Mouse (Mus musculus) mature B cell (primary cell): ENCODE data around the gene H2-DMb1.

Experiments used
- in situ Hi-C: fragments of 300-500 bp; cut with MboI; formaldehyde crosslinking; loops from 2 replicates; pipeline ENCODE4 v1.14.3; 2019

The H2-DMb1 gene

GRCm38 (mm10) chr17:34152923-34153322 is at the start of gene H2-DMb1:
H2-DMb1 (plus strand) TSS chr17:34153072.
- in situ Hi-C loops: no loop called here

GRCm38 (mm10) chr17:34104804-34105203 is 48.1 kb upstream of the H2-DMb1 start:
- in situ Hi-C loops: no loop called here

GRCm38 (mm10) chr17:34106555-34106954 is 46.3 kb upstream of the H2-DMb1 start:
- in situ Hi-C loops: no loop called here

DNA sequence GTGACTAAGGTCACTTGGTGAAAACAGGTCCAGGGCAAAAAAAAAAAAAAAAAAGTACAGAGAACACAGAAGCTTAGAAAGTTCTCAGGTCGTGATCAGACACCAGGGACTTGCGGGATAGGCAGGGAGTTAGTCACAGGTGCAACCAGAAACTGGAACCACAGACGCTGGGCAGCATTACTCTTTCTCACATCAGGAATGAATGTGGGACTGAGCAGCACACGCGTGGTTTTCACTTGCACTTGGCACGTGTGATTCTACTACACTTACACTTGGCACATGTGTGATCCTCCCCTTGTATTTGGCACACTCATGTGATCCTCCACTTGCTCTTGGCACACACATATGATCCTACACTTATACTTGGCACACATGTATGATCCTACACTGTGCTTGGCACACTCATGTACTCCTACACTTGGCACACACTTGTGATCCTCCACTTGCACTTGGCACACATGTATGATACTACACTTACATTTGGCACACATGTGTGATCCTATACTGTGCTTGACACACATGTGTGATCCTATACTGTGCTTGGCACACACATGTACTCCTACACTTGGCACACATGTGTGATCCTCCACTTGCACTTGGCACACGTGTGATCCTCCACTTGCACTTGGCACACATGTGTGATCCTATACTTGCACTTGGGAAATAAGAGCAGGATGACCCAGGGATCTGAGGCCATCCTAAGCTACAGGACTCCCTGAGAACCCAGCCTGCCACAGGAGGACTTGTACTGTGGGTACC is 45.6 kb upstream of the H2-DMb1 start:
- in situ Hi-C loops: no loop called here

DNA sequence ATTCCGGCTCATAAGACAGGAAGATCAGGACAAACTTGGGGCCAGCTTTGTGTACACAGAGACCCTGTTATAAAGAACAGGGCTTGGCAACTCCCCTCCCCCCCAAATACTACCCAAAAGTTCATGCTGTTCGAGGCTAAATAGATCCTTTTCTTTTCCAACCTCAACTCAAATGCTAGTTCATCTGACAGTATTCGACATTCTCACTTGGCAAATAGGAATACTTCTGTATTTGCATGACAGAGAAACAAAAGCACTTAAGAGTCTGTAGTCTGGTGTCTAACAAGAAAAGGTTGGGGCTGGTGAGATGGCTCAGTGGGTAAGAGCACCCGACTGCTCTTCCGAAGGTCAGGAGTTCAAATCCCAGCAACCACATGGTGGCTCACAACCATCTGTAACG is 44.4 kb upstream of the H2-DMb1 start:
- in situ Hi-C loops: no loop called here

DNA sequence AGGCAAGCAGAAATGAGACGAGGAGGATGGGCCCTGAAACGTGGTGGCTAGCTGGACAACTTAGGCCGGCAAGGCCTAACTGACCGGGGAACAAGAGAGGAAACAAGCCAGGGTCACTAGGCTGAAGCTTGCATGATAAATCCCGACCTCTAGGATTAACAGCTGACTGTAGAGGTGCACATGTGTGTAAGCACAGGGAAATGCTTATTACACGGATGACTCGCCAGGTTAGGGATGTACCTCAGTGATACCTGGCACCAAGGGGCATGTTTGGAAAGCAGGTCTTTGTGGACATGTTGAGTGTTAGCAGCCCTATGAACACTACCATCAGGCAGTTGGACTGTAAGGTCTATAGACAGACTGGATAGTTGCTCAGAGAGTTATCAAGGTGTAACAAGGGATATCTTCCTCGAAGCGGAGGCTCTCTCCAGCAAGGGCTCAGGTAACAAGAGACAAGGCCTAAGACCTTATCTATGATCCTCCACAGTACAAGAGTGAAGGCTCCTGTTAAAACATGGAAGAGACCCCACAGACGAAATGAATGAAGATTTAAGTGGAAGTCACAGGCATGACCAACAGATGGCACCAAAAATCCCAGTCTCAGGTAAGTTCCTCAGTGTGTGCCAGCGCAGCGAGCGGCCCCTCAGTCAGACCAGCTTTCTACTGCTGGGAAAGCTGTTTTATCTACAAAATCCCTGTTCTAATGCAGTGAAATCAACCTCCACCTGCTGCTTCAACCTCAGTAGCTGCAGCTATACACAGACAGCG is 43.6 kb upstream of the H2-DMb1 start:
- in situ Hi-C loops: no loop called here

- in situ Hi-C loops: no loop called here
Observed at GRCm38 (mm10) chr17:34109806-34110195, 43.1 kb upstream of the H2-DMb1 start.

DNA sequence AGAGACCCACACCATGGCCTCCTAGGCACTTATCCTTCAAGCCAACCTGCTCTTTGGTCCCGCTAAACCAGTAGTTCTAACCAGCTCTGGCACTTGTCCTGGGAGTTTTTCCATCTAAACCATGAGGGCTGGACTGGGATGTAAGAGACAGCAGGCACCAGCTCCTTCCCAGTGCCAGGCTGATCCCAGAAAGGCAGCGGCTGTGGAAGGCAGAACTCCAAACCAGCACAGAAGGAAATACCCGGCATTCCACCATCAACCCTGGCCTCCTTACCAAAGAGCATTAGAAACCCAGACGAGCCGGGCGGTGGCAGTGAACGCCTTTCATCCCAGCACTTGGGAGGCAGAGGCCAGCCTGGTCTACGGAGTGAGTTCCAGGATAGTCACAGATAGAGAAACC is 42.6 kb upstream of the H2-DMb1 start:
- in situ Hi-C loops: no loop called here

- in situ Hi-C loops: no loop called here
Observed at GRCm38 (mm10) chr17:34114114-34114513, 38.8 kb upstream of the H2-DMb1 start.

DNA sequence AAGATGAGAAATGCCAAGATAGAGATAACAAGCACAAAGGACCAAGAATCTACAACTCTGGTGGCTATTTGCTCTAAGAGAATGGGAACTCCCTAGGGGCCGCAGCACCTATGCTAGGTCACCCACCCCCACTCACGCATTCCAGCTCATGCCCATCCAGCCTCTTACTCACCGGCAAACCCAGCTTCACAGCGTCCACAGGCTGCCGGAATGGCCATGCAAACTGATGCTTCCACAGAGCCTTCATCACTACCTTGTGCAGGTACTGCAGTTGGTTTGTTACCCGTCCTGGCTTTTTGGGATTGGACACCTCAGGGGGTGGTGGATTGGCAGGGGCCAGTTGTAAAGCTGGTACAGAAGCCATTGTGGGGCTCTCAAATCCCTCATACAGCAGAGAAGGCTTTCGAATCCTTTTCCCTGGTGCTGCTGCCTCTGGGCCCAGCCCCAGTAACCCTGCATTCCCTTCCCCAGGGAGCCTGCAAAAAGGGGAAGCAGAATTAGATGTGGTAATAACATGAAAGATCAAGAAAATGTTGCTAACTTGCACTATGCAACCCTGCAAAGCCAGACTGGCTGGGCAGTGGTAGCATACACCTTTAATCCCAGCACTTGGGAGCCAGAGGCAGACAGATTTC is 36.0 kb upstream of the H2-DMb1 start:
- in situ Hi-C loops: no loop called here

DNA sequence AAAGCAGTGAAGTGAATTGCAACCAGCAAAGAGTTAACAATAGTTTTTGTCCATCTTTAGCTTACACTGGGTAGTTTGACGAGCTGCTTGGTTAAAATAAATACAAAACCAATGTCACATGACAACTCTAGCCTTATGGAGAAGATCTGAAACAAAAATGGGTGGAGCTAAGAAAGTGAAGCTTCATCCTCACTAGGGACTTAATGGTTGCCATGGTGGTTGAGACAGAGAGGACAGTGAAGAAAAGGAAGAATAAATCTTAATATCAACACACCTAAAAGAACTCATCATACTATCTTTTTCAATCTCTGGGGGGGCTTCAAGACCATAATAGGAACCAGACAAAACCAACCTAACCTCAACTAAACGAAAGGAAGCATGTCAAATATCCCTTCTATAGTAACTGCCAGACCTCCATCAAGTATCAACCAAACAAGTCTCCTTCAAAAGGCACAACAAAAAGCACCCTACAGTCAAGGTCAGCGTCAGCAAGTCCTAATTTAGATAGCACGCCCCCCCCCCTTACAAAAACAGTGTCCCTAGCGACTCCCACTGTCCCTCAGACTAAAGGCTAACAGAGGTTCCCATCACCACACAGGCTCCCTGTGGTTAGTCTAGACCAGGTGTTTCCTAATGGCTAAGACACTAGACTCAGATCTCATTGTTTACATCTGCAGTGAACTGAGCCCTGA is 35.3 kb upstream of the H2-DMb1 start:
- in situ Hi-C loops: no loop called here

- in situ Hi-C loops: no loop called here
Observed at GRCm38 (mm10) chr17:34118113-34118872, 34.6 kb upstream of the H2-DMb1 start.

DNA sequence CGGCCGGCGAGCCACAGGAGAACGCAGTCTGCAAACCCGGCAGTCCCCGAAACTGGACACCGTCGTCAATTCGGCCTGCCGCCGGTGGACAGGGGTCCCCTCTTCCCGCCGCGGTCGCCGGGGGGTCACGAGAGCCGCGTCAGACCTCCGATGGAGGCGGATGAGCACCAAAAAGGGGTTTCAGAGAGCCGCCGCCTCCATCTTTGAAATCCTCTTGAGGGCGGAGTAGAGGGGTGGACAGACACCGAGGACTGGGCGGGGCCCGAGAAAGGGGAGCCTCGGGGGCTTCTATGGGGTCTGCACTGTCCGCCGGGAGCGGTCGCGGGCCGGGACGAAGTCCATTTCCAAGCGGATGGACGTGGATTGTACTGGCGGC is 34.0 kb upstream of the H2-DMb1 start:
- in situ Hi-C loops: no loop called here

GRCm38 (mm10) chr17:34119249-34120179 is 33.4 kb upstream of the H2-DMb1 start, which contains the start of gene H2-DMa:
H2-DMa (plus strand) TSS chr17:34119541.
- in situ Hi-C loops: no loop called here

GRCm38 (mm10) chr17:34120180-34120723 is 32.6 kb upstream of the H2-DMb1 start:
- in situ Hi-C loops: no loop called here

GRCm38 (mm10) chr17:34120814-34121171 is 32.1 kb upstream of the H2-DMb1 start:
- in situ Hi-C loops: no loop called here

DNA sequence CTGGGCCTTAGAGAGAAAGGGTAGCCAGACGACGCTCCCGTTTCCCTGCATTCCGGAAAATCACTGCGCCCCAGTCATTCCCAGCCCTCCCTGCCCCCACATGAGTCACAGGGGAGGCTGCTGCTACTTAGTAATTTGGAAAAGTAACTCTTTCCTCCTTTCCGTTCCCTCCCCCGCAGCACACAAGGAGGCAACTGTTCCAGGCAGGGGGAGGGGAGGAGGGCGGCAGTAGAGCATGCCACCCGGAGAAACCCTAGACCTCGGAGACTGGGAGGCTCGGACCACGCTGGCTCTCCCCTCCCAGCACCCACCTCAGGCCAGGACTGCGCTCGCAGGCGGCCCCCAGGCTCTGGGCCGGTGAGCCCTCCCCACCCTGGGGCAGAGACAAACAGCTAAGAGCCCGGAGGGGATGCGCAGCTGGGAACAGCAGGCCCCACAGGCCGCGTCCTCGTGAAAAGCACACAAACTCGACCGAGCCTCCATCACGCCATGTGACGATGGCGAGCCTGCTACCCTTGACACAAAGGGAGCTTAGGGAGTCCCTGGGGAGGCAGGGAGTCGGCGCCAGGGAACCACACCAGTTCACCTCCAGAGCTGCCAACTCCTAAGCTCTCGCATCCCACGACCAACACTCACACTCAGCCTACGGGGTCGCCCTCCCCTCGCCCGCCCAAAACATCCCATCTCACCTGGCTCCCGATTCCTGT is 31.5 kb upstream of the H2-DMb1 start:
- in situ Hi-C loops: no loop called here

DNA sequence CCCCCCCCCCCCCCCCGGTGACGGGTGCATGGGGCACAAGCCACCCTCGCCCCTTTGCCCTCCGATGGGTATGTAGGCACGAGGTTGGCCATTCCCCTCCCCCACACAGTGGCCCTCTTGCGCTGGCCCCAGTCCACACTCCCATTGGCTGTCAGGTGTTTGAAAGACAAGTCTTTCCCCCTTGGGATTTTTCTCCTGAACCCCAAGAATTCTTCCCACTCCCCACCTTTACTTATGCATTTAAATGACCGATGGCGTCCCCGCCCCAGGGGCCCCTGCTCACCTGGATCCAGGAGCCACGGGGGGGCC is 31.0 kb upstream of the H2-DMb1 start:
- in situ Hi-C loops: no loop called here

DNA sequence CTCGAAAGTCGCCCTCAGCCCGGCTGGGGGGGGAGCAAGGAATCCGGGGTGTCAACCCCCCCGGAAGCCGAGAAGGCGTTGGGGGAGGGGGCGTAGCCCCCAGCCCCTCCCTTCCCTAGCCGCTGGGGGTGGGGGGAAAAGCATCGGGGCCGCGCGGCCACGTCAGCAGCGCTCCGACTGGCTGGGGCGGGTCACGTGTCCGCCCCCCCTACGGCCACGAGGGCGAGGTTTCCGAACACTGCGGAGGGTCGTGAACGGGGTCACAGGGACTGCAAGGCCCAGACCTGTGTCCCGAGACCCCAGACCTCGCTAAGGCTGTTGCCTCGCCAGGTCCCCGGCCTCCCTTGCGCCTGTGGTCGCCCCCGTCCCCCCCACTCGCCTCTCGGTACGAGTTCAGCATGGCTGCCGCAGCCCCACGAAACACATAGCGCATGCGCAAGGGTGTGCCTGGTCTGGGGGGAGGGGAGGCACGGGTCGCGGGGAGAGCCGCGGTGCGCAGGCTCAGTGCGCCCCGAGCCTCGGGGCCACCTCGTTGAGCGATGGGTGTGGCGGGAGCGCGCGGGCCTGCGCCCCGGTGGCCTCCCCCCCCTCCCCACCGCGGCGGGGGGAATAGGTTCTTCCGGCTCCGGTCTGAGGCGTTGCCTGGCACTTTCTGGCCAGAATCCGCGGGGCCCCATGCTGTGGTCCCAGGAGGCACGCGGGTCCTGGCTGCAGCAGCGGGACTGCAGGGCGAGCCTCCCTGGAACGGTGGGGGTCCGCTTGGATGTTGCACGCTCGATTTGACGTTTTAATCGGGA is 30.5 kb upstream of the H2-DMb1 start, which contains the start of gene Brd2:
Gene Brd2 (minus strand): TSS at position 447 of the 797 bp plus-strand sequence.
- in situ Hi-C loops: no loop called here
